Mouse (Mus musculus) CH12.LX (cell line): ENCODE measurements around the gene Rnase12. TPM values are rescaled to one million over a fixed set of nuclear protein-coding genes. Genes with fewer than 3 reads are reported as not detected.
"Not testable (repeated sequence)": the region's sequence is repeated elsewhere in the genome, so short reads cannot be mapped to it uniquely, and the experiment has no call there.

ENCODE experiments used
- DNase-seq: peaks from one replicate; pipeline ENCODE4 v3.0.0-alpha.2; 2013; ENCODE audit errors: extremely low read depth
- H3K27ac ChIP-seq: 2 replicates; pipeline ENCODE4 v1.5.1; 2012; ENCODE audit warnings: low read depth, mild to moderate bottlenecking, control low read depth, moderate library complexity; ENCODE audit not compliant: insufficient read depth
- H3K27me3 ChIP-seq: replicated peaks from 2 replicates; pipeline ENCODE3; 2012; ENCODE audit warnings: inconsistent platforms
- H3K36me3 ChIP-seq, 2 experiments: replicated peaks in 1 of 2; 2 replicates each; pipeline versions ENCODE3 to v1.6.1; 2012; ENCODE audit warnings: inconsistent platforms in 1 of 2, low read length in 1 of 2, mild to moderate bottlenecking in 1 of 2, mixed read lengths in 1 of 2, moderate library complexity in 1 of 2; ENCODE audit not compliant: control insufficient read depth in 1 of 2, insufficient read depth in 1 of 2
- H3K4me1 ChIP-seq, 2 experiments: 2 replicates each; pipeline ENCODE4 v1.6.1; 2012; ENCODE audit warnings: inconsistent platforms in 1 of 2, moderate library complexity in 1 of 2; ENCODE audit not compliant: insufficient read depth in 2 of 2, control insufficient read depth in 1 of 2
- H3K4me2 ChIP-seq: 2 replicates; pipeline ENCODE4 v1.6.1; 2012; ENCODE audit warnings: low read depth, mild to moderate bottlenecking, control low read depth; ENCODE audit not compliant: poor library complexity, insufficient read depth, severe bottlenecking
- H3K4me3 ChIP-seq, 3 experiments: fragments of 150-350 bp in 1 of 3; sonication (generic) in 1 of 3; replicated peaks in 1 of 3; 2 replicates each; pipeline versions ENCODE3 to v1.5.1; 2011 to 2012; ENCODE audit warnings: low read depth in 2 of 3, low read length in 2 of 3, mild to moderate bottlenecking in 2 of 3, moderate library complexity in 2 of 3, control low read depth in 1 of 3, improper control_type of control experiment in 1 of 3, inconsistent platforms in 1 of 3, mixed read lengths in 1 of 3; ENCODE audit not compliant: poor library complexity in 1 of 3
- H3K79me2 ChIP-seq: replicated peaks from 2 replicates; pipeline ENCODE4 v1.6.1; 2012; ENCODE audit warnings: mild to moderate bottlenecking, moderate library complexity; ENCODE audit not compliant: control insufficient read depth, poor library complexity, insufficient read depth, severe bottlenecking; ENCODE audit errors: extremely low read depth
- H3K9ac ChIP-seq: 2 replicates; pipeline ENCODE4 v1.6.1; 2012; ENCODE audit warnings: low read depth, mild to moderate bottlenecking, control low read depth, moderate library complexity; ENCODE audit not compliant: insufficient read depth
- H3K9me3 ChIP-seq: replicated peaks from 2 replicates; pipeline ENCODE3; 2012; ENCODE audit warnings: low read length, inconsistent platforms, mixed read lengths
- BHLHE40 ChIP-seq: IDR thresholded peaks from 2 replicates; pipeline ENCODE4 v1.6.1; 2011; ENCODE audit warnings: mild to moderate bottlenecking, low read depth, low read length, improper control_type of control experiment
- CHD2 ChIP-seq: IDR thresholded peaks from 2 replicates; pipeline ENCODE4 v1.6.1; 2011; ENCODE audit warnings: low read length, improper control_type of control experiment
- CTCF ChIP-seq, 2 experiments: IDR thresholded peaks in 1 of 2; conservative IDR thresholded peaks in 1 of 2; 2 replicates each; pipeline ENCODE4 v1.5.1; 2011 to 2012; ENCODE audit warnings: low read depth in 2 of 2, low read length in 2 of 2, improper control_type of control experiment in 1 of 2, inconsistent platforms in 1 of 2, mild to moderate bottlenecking in 1 of 2, moderate library complexity in 1 of 2
- EP300 ChIP-seq: IDR thresholded peaks from 2 replicates; pipeline ENCODE4 v1.6.1; 2011; ENCODE audit warnings: low read length, improper control_type of control experiment
- GABPA ChIP-seq: IDR thresholded peaks from 2 replicates; pipeline ENCODE4 v1.6.1; 2012; ENCODE audit warnings: low read depth, low read length, improper control_type of control experiment, inconsistent platforms; ENCODE audit not compliant: insufficient replicate concordance
- HCFC1 ChIP-seq: IDR thresholded peaks from 2 replicates; pipeline ENCODE4 v1.6.1; 2012; ENCODE audit warnings: low read depth, mild to moderate bottlenecking, inconsistent platforms, low read length, improper control_type of control experiment
- IRF4 ChIP-seq: IDR thresholded peaks from 2 replicates; pipeline ENCODE4 v1.6.1; 2014; ENCODE audit warnings: low read depth, mild to moderate bottlenecking, inconsistent platforms, low read length, improper control_type of control experiment
- JUN ChIP-seq: IDR thresholded peaks from 2 replicates; pipeline ENCODE4 v1.6.1; 2011; ENCODE audit warnings: low read depth, mild to moderate bottlenecking, low read length, improper control_type of control experiment, moderate library complexity; ENCODE audit not compliant: insufficient read depth
- MAFK ChIP-seq: IDR thresholded peaks from 2 replicates; pipeline ENCODE4 v1.6.1; 2011; ENCODE audit warnings: low read length, improper control_type of control experiment; ENCODE audit not compliant: insufficient replicate concordance
- MAX ChIP-seq: IDR thresholded peaks from 2 replicates; pipeline ENCODE4 v1.6.1; 2011; ENCODE audit warnings: low read length, improper control_type of control experiment
- MAZ ChIP-seq: IDR thresholded peaks from 2 replicates; pipeline ENCODE4 v1.6.1; 2012; ENCODE audit warnings: low read depth, mild to moderate bottlenecking, inconsistent platforms, low read length, improper control_type of control experiment, moderate library complexity
- MXI1 ChIP-seq: IDR thresholded peaks from 2 replicates; pipeline ENCODE4 v1.6.1; 2011; ENCODE audit warnings: mild to moderate bottlenecking, low read depth, low read length, improper control_type of control experiment
- MYC ChIP-seq: IDR thresholded peaks from 2 replicates; pipeline ENCODE4 v1.6.1; 2011; ENCODE audit warnings: low read depth, mild to moderate bottlenecking, improper control_type of control experiment, low read length
- NELFE ChIP-seq: IDR thresholded peaks from 2 replicates; pipeline ENCODE4 v1.6.1; 2011; ENCODE audit warnings: low read depth, low read length, improper control_type of control experiment
- PAX5 ChIP-seq: IDR thresholded peaks from 2 replicates; pipeline ENCODE4 v1.6.1; 2012; ENCODE audit warnings: low read length, inconsistent platforms, mixed read lengths
- RAD21 ChIP-seq: IDR thresholded peaks from 2 replicates; pipeline ENCODE4 v1.6.1; 2011; ENCODE audit warnings: low read depth, mild to moderate bottlenecking, low read length, improper control_type of control experiment, moderate library complexity
- RCOR1 ChIP-seq: conservative IDR thresholded peaks from 2 replicates; pipeline ENCODE4 v1.6.1; 2012; ENCODE audit warnings: low read depth, mild to moderate bottlenecking, inconsistent platforms, low read length, improper control_type of control experiment
- SMC3 ChIP-seq: IDR thresholded peaks from 2 replicates; pipeline ENCODE4 v1.6.1; 2011; ENCODE audit warnings: low read depth, low read length, improper control_type of control experiment
- TCF12 ChIP-seq: IDR thresholded peaks from 2 replicates; pipeline ENCODE4 v1.6.1; 2014; ENCODE audit warnings: low read depth, mild to moderate bottlenecking, inconsistent platforms, low read length, improper control_type of control experiment
- UBTF ChIP-seq: IDR thresholded peaks from 2 replicates; pipeline ENCODE4 v1.6.1; 2012; ENCODE audit warnings: low read depth, mild to moderate bottlenecking, inconsistent platforms, low read length, improper control_type of control experiment, moderate library complexity
- USF2 ChIP-seq: conservative IDR thresholded peaks from 2 replicates; pipeline ENCODE4 v1.6.1; 2011; ENCODE audit warnings: low read depth, low read length, improper control_type of control experiment
- ZC3H11A ChIP-seq: IDR thresholded peaks from 2 replicates; pipeline ENCODE4 v1.6.1; 2012; ENCODE audit warnings: low read depth, mild to moderate bottlenecking, inconsistent platforms, low read length, improper control_type of control experiment
- ZMIZ1 ChIP-seq: IDR thresholded peaks from 2 replicates; pipeline ENCODE4 v1.6.1; 2012; ENCODE audit warnings: low read depth, mild to moderate bottlenecking, inconsistent platforms, low read length, improper control_type of control experiment
- dilution Hi-C: fragments of 300-500 bp; cut with MboI; formaldehyde crosslinking; loops from 2 replicates; pipeline ENCODE4 v1.14.3; 2020; ENCODE audit warnings: low sequenced_read_pairs; ENCODE audit not compliant: extremely low pct_unique_long_range_greater_than_20kb, extremely low pct_ligation_motif_present
- in situ Hi-C: fragments of 300-500 bp; cut with MboI; formaldehyde crosslinking; loops from 3 replicates; pipeline ENCODE4 v1.14.3; 2019; ENCODE audit warnings: low sequenced_read_pairs, low pct_ligation_motif_present, low pct_unique_long_range_greater_than_20kb, mixed read lengths
- polyA plus RNA-seq: library from polyadenylated mRNA; unstranded; fragments of >175 nt; gene quantifications from 2 replicates; pipeline ENCODE4 v1.2.1, GENCODE M21; 2012; ENCODE audit warnings: low read depth; ENCODE audit not compliant: insufficient read length
- total RNA-seq, 2 experiments: library from RNA; depleted of rRNA; stranded (reverse); fragments of 300-350 nt in 1 of 2; fragments of >200 nt in 1 of 2; gene quantifications; 2 replicates each; pipeline ENCODE4 v1.2.3; 2012 to 2014

Rnase12 gene
- total and polyA plus RNA-seq, 3 experiments, result 0.38 TPM; not detected in 2

- in situ Hi-C loops (no loop called here), dilution Hi-C loops (no loop called here)
- H3K9me3 ChIP-seq, result peaks cover 2% of the 10 kb centered on the region
- H3K79me2 ChIP-seq, result no peaks in the 10 kb centered on the region
- no peaks in the 10 kb centered on the region; a peak in 1 of 4 replicates for H3K4me1 ChIP-seq
- TF ChIP-seq GABPA (no peak), MXI1 (no peak), RCOR1 (no peak), HCFC1 (no peak), PAX5 (no peak), JUN (no peak), USF2 (no peak), SMC3 (no peak), BHLHE40 (no peak), IRF4 (no peak), TCF12 (no peak), ZMIZ1 (no peak), RAD21 (no peak), MAFK (no peak), ZC3H11A (no peak), MAZ (no peak), EP300 (no peak), NELFE (no peak), CTCF (conservative IDR thresholded peaks at IDR 0.05 in 1 of 2, IDR thresholded peaks at IDR 0.05 in 1 of 2; ENCODE audit: low read depth in 2 of 2, low read length in 2 of 2) (no peak)
- H3K36me3 ChIP-seq, result no peaks in the 10 kb centered on the region
- no peak overlapping the region for H3K9ac ChIP-seq
- no peak overlapping the region for H3K4me3 ChIP-seq
- no peaks in the 10 kb centered on the region for H3K27me3 ChIP-seq
- no peak overlapping the region for H3K27ac ChIP-seq
- no peak overlapping the region for H3K4me2 ChIP-seq
- no peak for DNase-seq
Observed at GRCm38 (mm10) chr14:51017256-51017655, 40.2 kb downstream of the Rnase12 start.

GRCm38 (mm10) chr14:51015780-51016179, 41.7 kb downstream of the Rnase12 start:
- dilution Hi-C loops, result no loop called here
- H3K27ac ChIP-seq, result no peak overlapping the region
- H3K9me3 ChIP-seq, result peaks cover 2% of the 10 kb centered on the region
- no peaks in the 10 kb centered on the region for H3K4me1 ChIP-seq
- no peak for DNase-seq
- no peak for TF ChIP-seq NELFE
- TF ChIP-seq RAD21, result no peak
- TF ChIP-seq MYC, result no peak
- TF ChIP-seq ZC3H11A, result no peak
- no peak for TF ChIP-seq MAZ
- no peak for TF ChIP-seq UBTF
- no peak for TF ChIP-seq PAX5
- TF ChIP-seq MXI1, result no peak
- no peak for TF ChIP-seq MAX
- TF ChIP-seq CHD2, result no peak
- H3K4me3 ChIP-seq, result no peak overlapping the region
- H3K79me2 ChIP-seq, result no peaks in the 10 kb centered on the region
- in situ Hi-C loops, result no loop called here
- H3K9ac ChIP-seq, result no peak overlapping the region
- no peaks in the 10 kb centered on the region for H3K36me3 ChIP-seq
- no peaks in the 10 kb centered on the region for H3K27me3 ChIP-seq
- H3K4me2 ChIP-seq, result no peak overlapping the region

GRCm38 (mm10) chr14:51014724-51015123, 42.7 kb downstream of the Rnase12 start:
- H3K9ac ChIP-seq, in situ Hi-C loops, H3K79me2 ChIP-seq, dilution Hi-C loops, H3K27me3 ChIP-seq, H3K4me1 ChIP-seq, DNase-seq, H3K9me3 ChIP-seq, H3K27ac ChIP-seq, H3K4me2 ChIP-seq, H3K36me3 ChIP-seq, H3K4me3 ChIP-seq: not testable (repeated sequence)
